Mouse (Mus musculus): ENCODE measurements around the gene Scmh1.

- TF ChIP-seq CTCF (IDR thresholded peaks at IDR 0.05; ENCODE audit: insufficient read depth, low read length) (no peak), POLR2A (IDR thresholded peaks at IDR 0.05; ENCODE audit: borderline replicate concordance, extremely low read depth, low read depth, low read length) (no peak)
Observed at GRCm38 (mm10) chr4:120570438-120571069, 165.5 kb downstream of the Scmh1 start.
